Mouse (Mus musculus): ENCODE results near the gene Zcchc7.
"Not testable (repeated sequence)": the region's sequence is repeated elsewhere in the genome, so short reads cannot be mapped to it uniquely, and the experiment has no call there.

The Zcchc7 gene

DNA sequence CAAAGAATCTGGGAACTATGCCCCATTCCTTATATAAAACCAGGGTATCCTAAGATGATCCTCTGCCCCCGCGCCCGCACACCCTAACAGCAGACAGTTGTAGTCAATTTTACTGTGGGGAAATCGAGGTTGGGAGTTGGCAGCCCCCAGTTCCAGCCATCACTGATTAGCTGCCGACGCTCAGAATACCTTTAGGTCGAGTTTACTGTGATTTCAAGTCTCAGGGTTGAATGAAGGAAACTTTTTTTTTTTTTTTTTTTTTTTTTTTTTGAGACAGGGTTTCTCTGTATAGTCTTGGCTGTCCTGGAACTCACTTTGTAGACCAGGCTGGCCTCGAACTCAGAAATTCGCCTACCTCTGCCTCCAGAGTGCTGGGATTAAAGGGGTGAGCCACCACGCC lies 1.5 kb downstream of the Zcchc7 start:
- DNase-seq (ENCODE audit: low spot score), result not testable (repeated sequence)

DNA sequence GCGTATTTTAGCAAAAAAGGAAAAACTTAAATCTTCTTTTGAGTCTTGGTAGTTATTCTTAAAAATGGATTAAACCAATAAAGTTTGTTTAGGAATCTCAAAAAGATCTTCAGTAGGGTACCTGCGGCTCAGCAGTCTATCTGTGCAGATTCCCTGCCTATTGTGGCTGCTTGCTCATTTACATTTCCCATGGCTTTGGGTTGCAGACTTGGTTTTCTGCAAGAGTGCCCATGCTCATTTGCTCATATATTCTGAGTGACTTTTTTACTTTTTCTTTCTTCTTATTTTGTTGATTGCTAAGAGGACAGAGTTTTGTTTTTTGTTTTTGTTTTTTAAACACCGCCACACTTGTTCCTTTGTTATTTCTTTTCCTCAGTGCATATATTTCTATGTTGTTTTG lies 19.2 kb downstream of the Zcchc7 start:
- DNase-seq (ENCODE audit: low spot score), result no peak

- no peak for DNase-seq (ENCODE audit: low spot score)
Measured at GRCm38 (mm10) chr4:44776651-44777050, 21.0 kb downstream of the Zcchc7 start.

DNA sequence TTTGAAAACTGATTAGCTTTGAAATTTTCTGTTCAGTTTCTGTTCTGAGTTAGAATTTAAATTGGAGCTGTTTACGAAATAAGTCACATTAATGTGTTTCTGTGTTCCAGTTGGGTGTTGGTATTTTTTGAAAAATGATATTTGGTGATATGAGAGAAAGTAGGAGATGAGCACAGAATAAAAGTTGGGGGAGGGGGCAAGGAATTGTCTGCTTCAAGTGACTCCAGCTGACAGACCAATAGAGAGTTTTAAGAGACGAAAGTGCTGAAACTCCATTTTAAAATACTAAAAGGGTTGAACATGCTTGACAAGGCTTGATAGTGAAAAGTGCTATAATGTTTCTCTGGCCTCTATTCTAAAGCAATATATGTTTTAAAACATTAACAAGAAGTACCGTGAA lies 21.4 kb downstream of the Zcchc7 start:
- DNase-seq (ENCODE audit: low spot score), result no peak

- DNase-seq (ENCODE audit: low spot score), result no peak
Measured at GRCm38 (mm10) chr4:44777711-44778110, 22.0 kb downstream of the Zcchc7 start.

GRCm38 (mm10) chr4:44778316-44778715 lies 22.6 kb downstream of the Zcchc7 start:
- DNase-seq (ENCODE audit: low spot score), result peak; percentile 75

GRCm38 (mm10) chr4:44780462-44781157 lies 24.9 kb downstream of the Zcchc7 start:
- no peak for DNase-seq (ENCODE audit: low spot score)

GRCm38 (mm10) chr4:44781494-44781893 lies 25.8 kb downstream of the Zcchc7 start:
- DNase-seq (ENCODE audit: low spot score), result no peak

GRCm38 (mm10) chr4:44783566-44784292 lies 28.1 kb downstream of the Zcchc7 start:
- DNase-seq (ENCODE audit: low spot score), result no peak

GRCm38 (mm10) chr4:44812855-44813254 lies 57.2 kb downstream of the Zcchc7 start:
- DNase-seq (ENCODE audit: low spot score), result no peak

- DNase-seq (ENCODE audit: low spot score), result peak; percentile 30
Measured at GRCm38 (mm10) chr4:44813770-44814169, 58.1 kb downstream of the Zcchc7 start.

DNA sequence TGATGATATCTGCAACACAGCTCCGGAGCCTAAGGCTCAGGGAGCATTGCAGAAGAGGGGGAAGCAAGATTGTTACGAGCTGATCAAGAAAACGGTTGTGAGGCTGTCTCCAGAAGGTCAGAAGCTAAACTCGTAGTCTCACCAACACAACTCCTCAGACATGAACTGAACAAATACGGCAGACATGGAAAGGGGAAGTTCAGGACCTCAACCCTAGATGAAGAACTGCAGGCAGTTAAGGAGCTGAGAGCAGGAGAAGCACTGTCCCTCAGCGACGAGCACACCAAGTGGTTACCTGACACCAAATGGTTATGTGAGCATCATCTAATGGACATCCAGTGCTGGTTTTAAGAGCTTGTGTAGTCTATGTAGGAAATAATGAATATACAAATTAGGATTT lies 60.9 kb downstream of the Zcchc7 start:
- DNase-seq (ENCODE audit: low spot score), result no peak

GRCm38 (mm10) chr4:44830609-44831008 lies 74.9 kb downstream of the Zcchc7 start:
- no peak for DNase-seq (ENCODE audit: low spot score)

DNA sequence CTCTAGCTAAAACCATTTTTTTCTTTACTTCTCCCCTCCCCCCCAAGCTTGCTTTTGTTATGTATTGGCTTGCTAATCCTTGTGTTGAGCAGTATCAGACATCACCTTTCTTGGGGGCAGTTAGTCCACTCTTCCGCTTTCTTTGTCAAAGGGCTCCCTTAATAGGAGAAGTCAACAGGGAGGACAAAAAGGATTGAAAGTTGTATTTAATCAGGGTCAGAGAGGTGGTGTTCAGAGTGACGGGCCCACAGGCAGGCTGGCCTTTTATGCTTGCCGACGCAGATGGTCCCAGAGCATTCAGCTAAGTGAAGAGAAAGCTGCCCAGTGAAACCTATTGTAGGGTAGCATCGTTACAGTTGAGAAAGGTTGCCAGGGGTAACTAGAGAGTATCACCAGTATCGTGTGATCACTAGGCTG lies 96.2 kb downstream of the Zcchc7 start:
- DNase-seq (ENCODE audit: low spot score), result peak; percentile 81

- no peak for DNase-seq (ENCODE audit: low spot score)
Measured at GRCm38 (mm10) chr4:44871591-44871990, 115.9 kb downstream of the Zcchc7 start.

DNA sequence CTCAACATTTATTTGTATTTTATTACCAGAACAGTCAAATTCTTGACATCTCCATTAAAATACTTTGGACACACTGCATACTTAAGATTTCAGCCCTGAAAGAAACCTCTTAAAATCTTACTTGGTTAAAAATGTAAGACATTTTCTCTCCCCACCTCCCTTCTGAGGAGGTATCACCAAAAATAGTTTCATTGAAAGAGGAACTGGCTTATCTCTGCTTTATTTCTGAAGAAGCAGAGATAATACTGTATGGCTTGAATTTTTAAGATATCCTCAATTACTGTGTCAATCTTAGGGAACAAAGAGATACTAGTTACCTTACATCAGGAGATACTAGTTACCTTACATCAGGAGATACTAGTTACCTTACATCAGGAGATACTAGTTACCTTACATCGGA lies 116.4 kb downstream of the Zcchc7 start:
- DNase-seq (ENCODE audit: low spot score), result no peak

- no peak for DNase-seq (ENCODE audit: low spot score)
Measured at GRCm38 (mm10) chr4:44880065-44880623, 124.5 kb downstream of the Zcchc7 start.

- DNase-seq (ENCODE audit: low spot score), result no peak
Measured at GRCm38 (mm10) chr4:44886143-44886542, 130.5 kb downstream of the Zcchc7 start.

GRCm38 (mm10) chr4:44891344-44891743 lies 135.7 kb downstream of the Zcchc7 start:
- no peak for DNase-seq (ENCODE audit: low spot score)

DNA sequence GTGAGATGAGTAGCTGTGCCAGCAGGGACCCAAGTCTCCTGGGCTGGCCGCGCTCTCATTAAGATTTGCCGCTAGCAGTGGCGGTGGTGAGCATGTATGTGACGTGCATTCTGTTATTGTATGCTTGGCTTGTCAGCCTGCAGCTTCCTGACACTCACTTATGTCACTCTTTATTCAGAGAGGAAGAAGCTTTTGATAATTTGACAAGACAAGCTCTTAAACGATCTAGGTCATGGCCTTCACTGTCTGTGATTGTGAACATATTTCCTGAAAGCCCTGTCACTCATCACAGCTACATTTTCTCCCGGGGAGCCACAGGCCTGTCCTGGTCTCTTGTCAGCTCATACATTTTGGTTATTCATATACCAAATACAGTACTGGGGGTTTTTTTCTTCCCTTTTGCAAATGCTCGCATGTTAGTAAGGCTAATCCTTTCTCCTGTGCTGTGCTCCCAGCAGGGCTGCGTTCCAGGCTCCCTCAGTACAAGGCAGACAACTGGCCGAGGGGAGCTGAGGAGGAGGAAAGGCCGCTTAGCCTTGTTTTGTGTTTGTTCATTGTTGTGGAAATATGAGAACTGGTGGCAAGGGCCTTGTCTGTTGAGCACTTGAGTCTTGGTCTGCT lies 150.1 kb downstream of the Zcchc7 start:
- peak; percentile 91 for DNase-seq (ENCODE audit: low spot score)

DNA sequence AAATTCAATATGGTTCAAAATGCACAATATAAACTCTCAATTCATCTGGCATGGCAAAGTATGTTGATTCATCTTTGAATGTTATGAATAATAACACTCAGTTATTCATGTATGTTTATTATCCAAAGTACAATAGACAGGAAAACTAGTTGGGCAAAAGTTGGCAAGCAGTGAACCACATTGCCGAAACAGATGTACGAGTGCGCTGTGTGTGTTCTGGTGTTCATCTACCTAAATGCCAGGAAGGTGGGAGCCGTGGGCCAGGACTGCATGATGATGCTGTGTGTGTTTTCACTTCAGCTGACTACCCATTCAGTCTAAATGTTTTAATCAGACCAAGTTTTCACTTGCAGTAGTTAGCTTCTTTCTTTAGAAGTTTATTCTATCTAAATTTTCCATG lies 150.7 kb downstream of the Zcchc7 start:
- DNase-seq (ENCODE audit: low spot score), result peak; percentile 50

DNA sequence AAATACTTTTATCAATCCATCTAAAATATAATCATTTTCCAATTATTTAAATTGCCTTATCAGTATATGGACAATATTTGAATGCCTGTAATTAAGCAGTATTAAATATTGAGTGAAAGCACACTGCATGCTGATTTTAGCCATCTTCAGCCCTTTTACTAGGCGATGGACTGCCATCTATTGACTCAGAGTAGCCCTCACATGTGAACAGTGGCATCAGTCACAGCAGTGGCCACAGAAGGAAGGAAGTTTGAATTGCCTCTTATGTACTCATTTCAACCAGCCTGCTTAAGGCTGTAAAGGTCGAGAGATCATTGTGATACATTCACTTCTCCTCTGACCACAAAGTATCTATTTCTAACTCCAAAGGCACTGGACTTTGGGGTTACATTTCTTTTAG lies 154.4 kb downstream of the Zcchc7 start:
- DNase-seq (ENCODE audit: low spot score), result peak; percentile 66

GRCm38 (mm10) chr4:44910857-44911256 lies 155.2 kb downstream of the Zcchc7 start:
- no peak for DNase-seq (ENCODE audit: low spot score)
